Mouse (Mus musculus) left cerebral cortex, postnatal 10 days (tissue): ENCODE measurements around the gene Dpm2. TPM values are rescaled to one million over a fixed set of nuclear protein-coding genes. Genes with fewer than 3 reads are reported as not detected.

Experiments used
- DNase-seq, 2 experiments: peaks; one replicate each; pipeline ENCODE4 v3.0.0; 2021 to 2022; ENCODE audit warnings: low spot score in 2 of 2, mixed read lengths in 1 of 2; ENCODE audit errors: extremely low spot score in 1 of 2
- intact Hi-C: fragments of 180-260 bp; cut with DNase I; formaldehyde crosslinking; loops from one replicate; pipeline ENCODE4 v1.15.1; 2025
- total RNA-seq, 2 experiments: library from RNA; stranded (reverse); gene quantifications; 2 replicates each; pipeline ENCODE4 v1.2.3; 2021

Gene Dpm2
- total RNA-seq, 2 experiments from 2014 or later: 83.9 to 86.8 TPM

GRCm38 (mm10) chr2:32602600-32603054 is 32.0 kb downstream of the Dpm2 start:
- DNase-seq: peak; percentile 82 to 87
- intact Hi-C loops: no loop called here

DNA sequence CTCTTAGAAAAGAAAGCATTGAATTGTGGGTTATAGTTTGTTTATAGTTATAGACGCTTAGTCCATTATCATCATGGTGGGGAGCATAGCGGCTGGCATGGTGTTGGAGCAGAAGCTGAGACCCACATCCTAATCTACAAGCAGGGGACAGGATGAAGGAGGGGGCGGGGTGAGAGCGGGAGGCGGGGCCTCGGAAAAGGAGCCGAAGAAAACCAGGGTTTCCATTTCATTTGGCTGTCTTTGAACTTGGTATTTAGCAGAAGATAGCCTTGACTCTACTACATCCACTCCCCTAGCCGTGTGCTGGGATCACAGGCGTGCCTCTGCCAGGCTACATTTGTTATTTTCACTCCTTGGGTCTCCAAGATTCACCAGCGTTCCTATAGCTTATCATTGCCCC is 34.0 kb downstream of the Dpm2 start:
- intact Hi-C loops: no loop called here
- DNase-seq: no peak

GRCm38 (mm10) chr2:32606161-32607142 is 35.8 kb downstream of the Dpm2 start:
- DNase-seq: peak; percentile 76 to 94
- intact Hi-C loops: no loop called here

DNA sequence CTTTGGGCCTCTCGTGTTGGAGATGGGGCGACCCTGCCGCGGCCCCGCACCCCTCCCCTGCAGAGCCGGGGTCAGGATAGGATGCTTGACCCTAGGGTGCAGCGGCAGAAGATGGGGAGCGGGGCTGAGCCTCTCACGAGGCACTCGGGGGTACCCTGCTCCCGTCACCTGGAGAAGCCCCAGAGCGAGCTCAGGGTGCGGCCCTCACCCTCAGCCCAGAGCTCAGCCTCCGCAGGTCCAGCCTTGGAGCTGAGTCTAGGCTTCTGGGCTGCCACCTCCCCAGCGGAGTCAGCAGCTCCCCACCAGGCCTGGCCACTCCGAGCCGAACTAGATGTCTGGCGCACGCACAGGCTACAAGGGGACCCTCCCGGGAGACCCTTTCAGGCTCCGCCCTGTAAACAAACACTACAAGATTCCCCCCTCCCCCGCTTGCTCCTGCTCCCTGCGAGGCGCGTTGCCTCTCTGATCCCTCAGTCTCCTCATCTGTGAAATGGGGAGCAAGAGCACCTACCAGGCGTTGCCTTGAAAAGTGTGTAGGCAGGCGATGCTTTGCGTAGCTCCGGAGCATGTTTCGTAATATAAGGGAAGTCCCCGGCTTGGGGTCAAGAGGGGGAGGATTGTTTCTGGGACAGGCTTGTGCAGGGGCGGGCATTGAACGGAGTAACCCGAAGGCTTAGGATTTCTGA is 36.7 kb downstream of the Dpm2 start:
- no peak for DNase-seq
- intact Hi-C loops: no loop called here

- peak in 1 of 2 experiments; percentile 82 for DNase-seq
- intact Hi-C loops: no loop called here
Observed at GRCm38 (mm10) chr2:32608141-32608777, 37.6 kb downstream of the Dpm2 start.

DNA sequence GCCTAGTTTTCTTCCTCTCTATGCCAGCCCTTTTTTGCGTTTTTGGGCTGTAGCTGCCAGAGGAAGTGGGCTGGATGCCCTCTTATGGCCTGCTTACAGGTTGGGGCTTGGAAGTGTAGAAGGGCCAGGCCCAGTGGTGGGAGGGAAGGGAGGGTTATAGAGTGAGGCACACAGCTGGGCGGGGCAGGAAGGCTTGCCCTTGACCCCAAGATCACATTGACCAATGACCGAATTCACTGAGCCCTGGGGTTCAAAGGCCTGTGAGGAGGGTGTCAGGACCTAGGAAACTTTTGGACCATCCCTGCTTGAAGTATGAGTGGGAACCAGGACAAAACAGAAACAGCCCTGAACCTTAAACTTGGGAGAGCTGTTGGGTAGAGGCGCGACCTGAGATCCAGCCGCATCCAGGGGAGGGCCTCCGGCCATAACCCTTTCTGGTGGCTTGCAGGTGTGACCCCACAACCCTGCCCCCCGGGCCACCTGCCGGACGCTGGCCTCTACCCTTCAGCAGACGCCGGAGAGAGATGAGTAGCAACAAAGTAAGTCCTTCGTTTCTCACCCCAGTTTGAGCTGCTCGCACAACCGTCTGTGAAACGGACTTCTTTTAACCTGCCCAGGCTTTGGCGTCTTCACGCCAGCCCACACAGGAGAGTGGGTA is 38.2 kb downstream of the Dpm2 start:
- DNase-seq: no peak
- intact Hi-C loops: no loop called here

DNA sequence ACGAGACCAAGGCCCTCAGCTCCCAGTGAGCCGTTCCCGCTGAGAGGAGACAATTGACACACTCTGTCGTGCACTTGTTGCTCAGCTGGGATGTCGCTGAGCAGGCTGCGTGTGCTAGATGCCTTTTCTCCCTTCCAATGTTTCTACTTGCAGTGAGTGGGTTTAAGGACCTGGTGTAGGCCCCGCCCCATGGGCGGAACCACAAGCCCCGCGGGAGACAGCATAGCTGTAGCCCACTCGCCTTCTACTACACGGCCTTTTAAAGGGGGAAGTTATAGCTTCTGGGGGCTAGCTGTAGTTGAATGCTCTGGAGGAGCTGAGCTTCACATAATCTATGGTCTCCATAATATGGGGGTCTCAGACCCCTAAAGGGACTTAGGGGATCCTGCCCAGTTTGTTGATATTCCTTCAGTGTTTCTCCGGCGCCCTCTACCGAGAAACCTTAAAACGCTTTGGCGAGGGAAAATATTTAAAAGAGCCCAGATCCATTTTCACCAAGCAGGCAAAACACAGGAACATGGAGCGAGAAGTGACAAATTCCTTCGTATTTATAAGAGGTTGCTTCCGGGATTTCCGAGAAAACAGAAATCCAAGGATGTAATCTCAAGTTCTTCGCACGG is 40.1 kb downstream of the Dpm2 start:
- intact Hi-C loops: no loop called here
- peak in 1 of 2 experiments; percentile 76 for DNase-seq

GRCm38 (mm10) chr2:32612274-32612673 is 41.6 kb downstream of the Dpm2 start:
- DNase-seq: no peak
- intact Hi-C loops: no loop called here

- no peak for DNase-seq
- intact Hi-C loops: loop anchor here (5.0 kb wide), 1 partner anchor 35 kb away; no protein-coding TSS in a partner anchor
Observed at GRCm38 (mm10) chr2:32617109-32617508, 46.5 kb downstream of the Dpm2 start.

GRCm38 (mm10) chr2:32617601-32618000 is 46.9 kb downstream of the Dpm2 start:
- intact Hi-C loops: loop anchor here (5.0 kb wide), 1 partner anchor 35 kb away; no protein-coding TSS in a partner anchor
- DNase-seq: peak in 1 of 2 experiments; percentile 52

DNA sequence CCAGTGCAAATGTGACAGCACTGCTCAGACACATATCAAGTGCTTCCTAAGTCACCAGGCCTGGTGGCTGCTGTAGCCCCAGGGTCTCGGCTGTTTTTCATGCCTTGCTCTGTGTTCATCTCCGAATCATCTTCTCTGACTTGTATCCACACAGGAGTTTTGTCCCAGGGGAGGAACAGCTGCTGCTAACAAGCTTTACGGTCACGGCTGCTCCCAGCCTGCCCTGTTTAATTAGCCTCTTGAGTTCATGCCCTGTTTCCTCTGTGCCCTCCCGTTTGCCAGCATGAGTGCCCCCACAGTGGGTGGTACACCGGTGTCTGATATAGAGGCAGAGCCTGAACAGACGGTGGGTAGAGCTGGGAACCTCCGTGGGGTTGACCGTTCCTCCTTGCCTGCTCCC is 47.4 kb downstream of the Dpm2 start:
- intact Hi-C loops: loop anchor here (5.0 kb wide), 1 partner anchor 36 kb away; no protein-coding TSS in a partner anchor

DNA sequence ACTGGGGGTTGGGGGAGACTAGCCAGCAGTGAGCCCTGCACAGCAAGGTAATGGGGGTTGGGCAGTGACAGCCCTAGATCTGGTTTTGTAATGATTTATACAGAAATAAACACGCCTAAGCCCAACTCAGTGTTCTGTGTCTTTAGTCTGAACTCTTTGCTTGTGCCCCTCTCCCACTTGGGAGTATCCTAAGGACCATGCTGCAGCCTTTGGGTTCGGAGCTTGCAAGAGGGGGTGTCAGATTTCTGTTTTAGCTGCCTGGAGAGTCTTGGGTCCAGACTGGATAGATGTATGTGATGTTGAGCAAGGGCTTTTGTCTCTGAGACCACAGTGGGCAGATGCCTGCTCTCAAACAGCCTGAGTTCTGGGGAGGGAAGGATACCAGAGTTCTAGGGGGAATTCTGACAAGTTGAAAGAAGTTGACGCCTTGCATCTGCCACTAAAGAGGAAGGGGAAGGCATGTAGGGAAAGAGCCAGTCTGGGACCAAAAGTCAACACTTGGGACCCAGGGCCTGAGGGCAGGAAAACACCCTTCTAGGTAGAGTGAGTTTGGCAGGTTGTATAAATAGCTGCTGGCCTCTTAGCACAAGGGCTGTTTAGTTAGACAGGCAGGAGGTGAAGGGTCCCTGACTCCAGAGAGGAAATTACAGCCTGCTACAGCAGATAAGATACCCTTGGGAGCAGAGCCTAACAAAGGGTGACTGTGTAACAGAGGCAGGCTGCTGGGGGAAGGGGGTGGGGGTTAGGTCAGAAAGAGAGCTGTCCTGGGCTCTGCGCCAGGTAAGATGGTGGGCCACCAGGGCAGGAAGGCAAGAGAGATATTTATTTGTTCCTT is 50.2 kb downstream of the Dpm2 start:
- peak in 1 of 2 experiments; percentile 84 for DNase-seq
- intact Hi-C loops: no loop called here

More for the DNA sequence above, 47.4 kb downstream of the Dpm2 start:
- no peak for DNase-seq

DNA sequence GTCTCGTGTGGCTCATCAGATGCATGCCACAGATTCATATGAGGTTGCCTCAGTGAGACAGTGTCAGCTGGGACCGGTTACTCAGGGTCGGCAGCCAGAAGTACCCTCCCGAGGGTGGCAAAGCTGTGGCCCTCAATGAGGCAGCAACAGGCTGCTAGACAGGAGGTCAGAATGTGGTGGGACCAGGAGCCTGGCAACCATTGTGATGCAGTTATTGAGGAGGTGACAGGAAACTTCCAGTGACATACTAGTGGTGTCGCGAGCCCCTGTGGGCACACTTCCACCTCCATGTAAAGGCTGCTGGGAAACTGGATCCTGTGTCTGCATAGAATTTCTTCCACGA is 50.8 kb downstream of the Dpm2 start, which contains the start of gene Ak1:
Gene Ak1, plus strand, starts transcription at position 242 of the 343 bp plus-strand sequence.
- DNase-seq: no peak
- intact Hi-C loops: no loop called here

Other genes with a start within 250 kb of the Dpm2 start
- 10 to 100 TPM; 65.2 to 75.1 TPM for gene Ciz1, start 218.5 kb upstream of the Dpm2 start, total RNA-seq
- 100 to 1,000 TPM; 707 to 727 TPM for gene Dnm1, start 217.5 kb upstream of the Dpm2 start, total RNA-seq
- 100 to 1,000 TPM; 168 to 176 TPM for gene 1110008P14Rik, start 188.9 kb upstream of the Dpm2 start, total RNA-seq
- gene Lcn2, start 182.6 kb upstream of the Dpm2 start, total RNA-seq: 1 to 10 TPM; 1.7 to 3.4 TPM
- 10 to 100 TPM; 46.5 to 46.9 TPM for gene Ptges2, start 175.0 kb upstream of the Dpm2 start, total RNA-seq
- gene Naif1, start 120.4 kb upstream of the Dpm2 start, total RNA-seq: 1 to 10 TPM; 3.3 to 3.7 TPM
- 10 to 100 TPM; 48.9 to 51.3 TPM for gene Slc25a25, start 119.4 kb upstream of the Dpm2 start, total RNA-seq
- 10 to 100 TPM; 28.2 to 28.9 TPM for gene Fam102a, start 35.5 kb upstream of the Dpm2 start, total RNA-seq
- gene Pip5kl1, start 3.9 kb downstream of the Dpm2 start, total RNA-seq: 10 to 100 TPM; 13.5 to 13.6 TPM
- 1 to 10 TPM in 1 of 2 experiments, under 1 TPM in 1; 0.81 to 1.2 TPM for gene 9430097D07Rik, start 4.8 kb downstream of the Dpm2 start, total RNA-seq
- gene St6galnac4, start 16.2 kb downstream of the Dpm2 start, total RNA-seq: 10 to 100 TPM; 32.3 to 32.6 TPM
- 100 to 1,000 TPM; 122 to 127 TPM for gene St6galnac6, start 28.9 kb downstream of the Dpm2 start, total RNA-seq
- 100 to 1,000 TPM; 156 TPM for gene Ak1, start 50.9 kb downstream of the Dpm2 start, total RNA-seq
- gene Eng, start 75.7 kb downstream of the Dpm2 start, total RNA-seq: 10 to 100 TPM; 24.9 to 25.2 TPM
- 10 to 100 TPM; 11.4 to 14.4 TPM for gene Fpgs, start 133.3 kb downstream of the Dpm2 start, total RNA-seq
- gene Cdk9, start 142.2 kb downstream of the Dpm2 start, total RNA-seq: 10 to 100 TPM; 89.3 to 92.5 TPM
- gene Sh2d3c, start 150.2 kb downstream of the Dpm2 start, total RNA-seq: 10 to 100 TPM; 33.0 to 37.3 TPM
- gene 6330409D20Rik, start 170.2 kb downstream of the Dpm2 start, total RNA-seq: 1 to 10 TPM; 2.3 to 2.9 TPM
- gene Tor2a, start 186.4 kb downstream of the Dpm2 start, total RNA-seq: 10 to 100 TPM; 28.6 to 28.9 TPM
- under 1 TPM; 0.22 to 0.36 TPM for gene Ttc16, start 204.8 kb downstream of the Dpm2 start, total RNA-seq
- 10 to 100 TPM in 1 of 2 experiments, 1 to 10 TPM in 1; 8.4 to 10.3 TPM for gene Ptrh1, start 204.9 kb downstream of the Dpm2 start, total RNA-seq
- gene Cfap157, start 213.6 kb downstream of the Dpm2 start, total RNA-seq: not detected